Mouse (Mus musculus) mouse trophoblast stem cell (cell line): ENCODE measurements around the gene Man1a.

Source experiments
- in situ Hi-C, 2 experiments: fragments of 300-500 bp; cut with MseI, MboI; formaldehyde crosslinking; loops; 2 replicates in 1 of 2; 3 replicates in 1 of 2; pipeline ENCODE4 v1.15.1; 2025

Gene Man1a

DNA sequence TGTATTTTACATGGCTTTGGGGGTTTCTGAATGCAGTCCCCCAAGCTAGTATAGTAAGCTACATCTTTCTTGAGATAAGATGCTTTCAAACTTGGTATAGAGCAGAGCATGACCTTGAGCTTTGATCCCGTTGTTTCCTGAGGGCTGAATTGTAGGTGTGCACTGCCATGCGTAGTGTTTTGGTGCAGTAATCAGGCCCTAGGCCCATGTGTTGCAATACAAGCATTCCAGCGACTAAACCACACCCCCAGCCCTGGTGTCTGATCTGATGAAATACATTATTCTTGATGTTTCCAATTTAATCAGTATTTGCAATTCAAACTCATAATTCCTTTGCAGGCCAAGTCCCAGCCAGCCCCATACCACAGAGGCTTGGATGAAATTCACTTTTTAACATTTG lies 158.9 kb downstream of the Man1a start:
- in situ Hi-C loops: no loop called here

DNA sequence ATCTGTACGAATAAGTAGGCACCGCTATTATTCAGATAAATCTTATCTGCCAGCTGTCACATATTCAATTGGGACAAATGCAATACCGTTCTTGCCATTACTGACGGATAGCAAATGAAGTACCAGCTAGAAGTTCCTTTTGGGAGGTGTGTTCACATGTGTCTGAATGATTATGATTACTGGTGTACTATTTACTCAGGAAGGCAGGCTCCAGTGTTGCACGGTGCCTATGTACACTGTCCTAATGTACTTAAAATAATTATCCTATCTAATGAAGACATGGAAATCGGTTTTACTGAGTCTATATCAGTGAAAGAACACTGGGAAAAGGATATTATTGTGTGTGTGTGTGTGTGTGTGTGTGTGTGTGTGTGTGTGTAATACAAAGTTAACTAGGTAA lies 160.7 kb downstream of the Man1a start:
- in situ Hi-C loops: no loop called here

GRCm38 (mm10) chr10:53914974-53915609 lies 161.3 kb downstream of the Man1a start:
- in situ Hi-C loops: no loop called here

GRCm38 (mm10) chr10:53913546-53914312 lies 162.7 kb downstream of the Man1a start:
- in situ Hi-C loops: no loop called here

DNA sequence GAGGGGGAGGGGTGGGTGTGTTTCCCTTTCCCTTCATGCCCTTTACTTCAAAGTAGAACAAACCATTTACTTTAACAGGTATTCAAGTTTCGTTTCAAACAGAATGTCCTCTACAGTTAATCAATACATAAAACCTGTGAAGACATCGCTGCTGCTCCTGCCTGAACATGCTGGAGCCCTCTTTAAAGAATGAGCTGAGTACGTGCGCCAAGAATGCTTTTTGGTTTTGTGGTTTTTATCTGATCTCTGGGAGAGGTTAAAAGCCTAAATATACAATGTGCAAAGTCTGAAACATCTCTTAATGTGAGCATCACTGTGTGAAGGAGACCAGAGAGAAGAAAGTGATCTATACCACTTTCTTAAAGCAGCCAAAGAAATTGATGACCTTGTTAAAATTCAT lies 186.9 kb downstream of the Man1a start:
- in situ Hi-C loops: no loop called here

DNA sequence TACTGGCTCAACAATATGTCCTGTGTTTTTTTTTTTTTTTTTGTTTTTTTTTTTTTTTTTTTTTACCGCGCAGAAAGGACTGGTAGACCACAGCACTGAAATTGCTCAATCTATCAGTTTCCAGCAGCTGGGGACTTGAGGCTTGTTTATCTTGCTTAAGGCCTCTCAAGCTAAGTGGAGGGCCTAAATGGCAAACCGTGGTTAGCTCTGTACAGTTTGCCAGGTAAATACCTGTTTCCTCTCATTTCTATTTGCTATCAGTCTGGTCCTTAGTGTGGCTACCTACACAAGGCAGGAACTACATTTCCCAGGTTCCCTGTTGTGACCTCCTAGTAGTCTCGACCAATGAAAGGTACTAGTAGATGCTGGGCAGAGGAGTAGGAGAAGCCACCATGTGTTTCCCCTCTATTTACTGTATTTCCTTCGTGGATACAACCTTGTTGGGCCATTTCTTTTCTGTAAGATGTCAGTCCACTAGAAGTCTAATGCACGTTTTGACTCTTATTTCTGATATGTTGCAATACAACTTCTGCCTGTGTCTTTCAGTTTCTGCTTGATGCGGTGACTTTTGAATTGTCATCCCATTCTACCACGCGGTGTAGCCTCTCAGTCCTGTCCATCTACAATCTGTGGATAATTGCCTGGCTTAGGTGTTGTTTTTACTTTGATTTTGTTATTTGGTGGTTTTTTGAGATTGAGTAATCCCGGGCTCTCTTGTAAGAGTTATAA lies 187.9 kb downstream of the Man1a start:
- in situ Hi-C loops: no loop called here

- in situ Hi-C loops: no loop called here
Measured at GRCm38 (mm10) chr10:53886475-53886874, 189.9 kb downstream of the Man1a start.

GRCm38 (mm10) chr10:53881310-53881709 lies 195.1 kb downstream of the Man1a start:
- in situ Hi-C loops: no loop called here

- in situ Hi-C loops: no loop called here
Measured at GRCm38 (mm10) chr10:53875896-53876295, 200.5 kb downstream of the Man1a start.

- in situ Hi-C loops: no loop called here
Measured at GRCm38 (mm10) chr10:53874191-53874590, 202.2 kb downstream of the Man1a start.

DNA sequence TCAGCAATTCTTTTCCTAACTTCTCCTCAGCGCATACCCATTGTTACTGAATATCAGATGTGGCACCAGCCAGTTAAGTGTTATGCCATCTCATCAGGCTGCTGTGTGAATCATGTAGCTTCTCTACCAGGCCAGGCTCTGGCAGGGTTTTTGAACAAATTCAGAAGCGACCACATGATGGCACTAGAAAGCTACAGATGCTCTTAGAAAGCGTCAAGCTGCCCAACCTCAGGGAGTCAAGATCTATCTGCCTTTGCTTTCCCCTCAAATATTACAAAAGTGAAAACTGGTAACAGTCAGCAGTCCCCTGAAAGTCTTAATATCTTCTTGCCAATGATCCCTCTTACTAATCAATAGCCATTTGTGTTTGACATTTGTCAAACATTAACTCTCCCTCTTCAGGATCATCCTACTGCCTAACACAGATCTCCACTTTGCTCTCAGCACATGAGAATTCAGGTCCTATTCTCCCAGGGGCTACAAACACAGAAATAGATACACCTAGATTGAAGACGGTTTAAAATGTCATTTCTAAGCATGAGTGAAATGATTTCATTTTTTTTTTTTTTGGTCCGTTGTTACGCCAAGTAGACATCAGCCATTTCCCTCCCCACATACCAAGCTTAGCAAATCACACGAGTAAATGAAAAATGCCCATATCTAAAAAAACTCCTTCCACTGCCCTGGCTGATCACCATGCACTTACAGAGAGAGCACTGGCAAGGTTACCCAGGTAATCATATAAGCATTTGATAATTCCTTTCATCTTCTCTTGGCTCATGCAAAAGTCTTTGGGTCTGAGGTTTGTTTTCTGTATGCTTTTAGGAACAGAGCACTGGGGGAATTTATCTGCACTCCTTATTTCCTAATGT lies 212.7 kb downstream of the Man1a start:
- in situ Hi-C loops: no loop called here

GRCm38 (mm10) chr10:53859879-53860278 lies 216.5 kb downstream of the Man1a start:
- in situ Hi-C loops: no loop called here

DNA sequence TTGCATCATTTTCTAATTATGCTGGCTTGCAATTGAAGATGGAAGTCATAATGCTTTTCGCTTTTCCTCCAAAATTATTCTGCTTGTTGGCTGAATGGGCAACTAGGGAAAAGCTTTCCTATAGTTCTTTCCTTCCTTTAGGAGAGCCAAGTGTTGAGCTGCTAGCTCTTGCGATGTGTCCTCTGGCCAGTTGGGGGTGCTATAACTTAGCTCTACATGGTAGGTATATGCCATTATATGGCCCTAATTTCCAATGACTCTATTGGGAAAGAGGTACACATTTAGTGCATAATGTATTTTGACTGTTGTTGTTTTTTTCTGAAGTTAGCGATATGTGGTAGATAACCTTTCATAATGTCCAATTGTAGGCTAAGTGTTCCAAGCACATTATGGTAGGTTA lies 217.2 kb downstream of the Man1a start:
- in situ Hi-C loops: no loop called here
